Mouse (Mus musculus): Measurements from ENCODE around the gene Synj2bp.
"Not testable (repeated sequence)": the region's sequence is repeated elsewhere in the genome, so short reads cannot be mapped to it uniquely, and the experiment has no call there.

The Synj2bp gene

DNA sequence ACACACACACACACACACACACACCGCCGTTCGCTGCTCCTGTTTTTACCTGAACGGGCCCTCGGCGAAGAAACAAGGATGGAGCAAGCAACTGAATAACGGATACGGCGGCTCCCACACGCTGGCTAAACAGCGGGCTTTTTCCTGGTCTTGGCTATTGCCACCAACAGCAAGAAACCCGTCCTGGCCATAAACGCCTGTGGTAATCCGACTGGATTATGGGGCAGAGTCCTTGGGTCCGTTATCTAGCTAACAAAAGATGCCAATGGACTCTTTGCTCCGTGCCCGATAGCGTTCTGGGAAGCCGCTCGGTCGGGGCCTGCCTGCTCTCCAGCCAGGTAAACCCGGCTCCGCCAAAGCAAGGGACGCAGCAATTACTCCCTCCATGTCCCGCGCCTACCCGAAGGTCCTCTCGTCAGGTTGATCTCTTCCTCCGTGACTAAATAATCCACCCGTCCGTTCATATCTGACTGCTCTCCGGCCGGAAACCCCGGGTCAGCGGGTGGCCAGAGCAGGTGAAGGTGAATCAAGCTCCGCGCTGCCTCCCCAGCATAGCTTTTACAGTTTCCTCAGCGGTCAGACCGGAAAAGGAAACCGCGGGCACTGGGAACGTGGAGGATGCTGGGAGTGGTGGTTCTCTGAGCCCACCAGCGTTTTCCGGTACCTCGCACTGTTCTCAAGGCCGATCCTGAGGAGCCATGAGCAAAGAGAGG is at the start of gene Synj2bp, which contains the start of gene Gm20498:
TSS of gene Synj2bp (minus strand) at position 596 of the 713 bp plus-strand sequence.
TSS of gene Gm20498 (minus strand) at position 590 of the 713 bp plus-strand sequence.
- DNase-seq (ENCODE audit: low spot score): peak; percentile 63

DNA sequence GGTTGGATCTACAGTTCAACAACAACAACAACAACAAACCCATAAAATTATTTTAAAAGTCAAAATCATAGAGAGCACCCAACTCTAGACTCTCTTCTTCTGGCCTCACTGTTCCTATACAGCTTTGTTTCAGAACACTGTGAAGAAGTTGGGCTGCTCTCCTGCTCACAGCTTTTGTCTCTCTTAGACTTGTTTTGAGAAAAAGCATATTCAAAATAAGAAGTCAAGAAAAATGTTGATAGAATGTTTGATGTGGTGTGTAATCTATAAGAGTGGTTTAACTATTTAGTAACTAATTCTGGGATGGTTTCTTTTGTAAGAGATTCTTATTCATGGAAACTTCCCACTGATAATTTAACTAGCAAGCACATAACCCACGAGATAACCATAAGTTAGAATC is 35.7 kb upstream of the Synj2bp start, which contains the start of gene Adam21:
TSS of gene Adam21 (minus strand) at position 101 of the 400 bp plus-strand sequence.
- DNase-seq (ENCODE audit: low spot score): no peak

DNA sequence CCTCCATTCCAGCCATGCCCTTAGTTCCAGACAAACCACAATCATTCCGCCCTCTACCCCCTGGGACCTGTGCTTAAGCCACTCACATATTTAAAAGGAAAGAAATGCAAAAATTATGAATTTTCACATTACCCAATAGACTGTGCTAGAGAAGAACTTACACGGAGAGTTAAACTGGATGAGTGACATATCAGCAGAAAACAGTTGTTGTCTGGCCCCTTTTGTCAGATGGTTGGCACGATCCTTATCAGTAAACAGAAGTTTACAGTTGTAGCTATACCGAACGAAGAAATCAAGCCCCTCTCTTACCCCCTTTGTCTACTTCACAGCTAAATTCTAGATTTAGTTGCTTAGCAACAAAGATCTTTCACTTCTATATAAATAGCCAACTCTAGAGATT is 35.2 kb upstream of the Synj2bp start:
- DNase-seq (ENCODE audit: low spot score): no peak

DNA sequence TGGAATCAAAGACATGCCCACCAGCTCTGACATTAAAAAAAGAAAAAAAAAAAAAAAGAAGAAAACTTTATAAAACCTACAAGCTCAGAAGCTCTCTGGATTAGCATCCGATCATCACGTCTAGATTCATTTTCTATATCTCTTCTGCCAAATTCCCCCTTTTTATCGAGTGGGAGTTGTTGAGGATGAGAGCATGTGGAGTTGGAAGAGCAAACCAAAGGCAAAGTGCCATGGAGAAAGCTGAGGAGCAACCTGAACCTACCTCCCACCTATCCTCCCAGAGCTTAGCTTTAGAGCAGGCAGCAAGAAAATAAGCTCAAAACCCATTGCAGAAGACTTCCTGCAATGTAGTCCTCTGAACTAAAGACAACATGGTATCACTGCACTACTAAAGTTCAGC is 31.5 kb upstream of the Synj2bp start:
- no peak for DNase-seq (ENCODE audit: low spot score)

DNA sequence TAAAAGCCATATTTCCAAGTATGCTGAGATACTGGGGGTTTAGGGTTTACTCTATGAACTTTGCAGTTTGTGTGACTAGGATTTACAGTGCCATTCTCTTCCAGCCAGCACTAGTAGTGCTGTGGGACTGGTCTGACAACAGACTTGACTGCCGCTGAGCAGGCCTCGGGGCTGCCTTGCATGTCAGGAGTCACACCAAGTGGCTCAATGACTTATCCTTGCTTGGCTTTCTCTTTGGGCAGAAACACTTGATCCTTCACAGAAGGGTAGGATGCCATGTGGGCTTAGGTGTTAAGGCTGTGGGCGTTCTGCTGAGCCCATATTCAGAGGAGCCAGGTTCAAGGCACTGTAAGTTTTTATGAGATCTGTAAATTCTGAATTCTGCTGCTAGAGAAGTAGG is 16.6 kb upstream of the Synj2bp start:
- DNase-seq (ENCODE audit: low spot score): no peak

DNA sequence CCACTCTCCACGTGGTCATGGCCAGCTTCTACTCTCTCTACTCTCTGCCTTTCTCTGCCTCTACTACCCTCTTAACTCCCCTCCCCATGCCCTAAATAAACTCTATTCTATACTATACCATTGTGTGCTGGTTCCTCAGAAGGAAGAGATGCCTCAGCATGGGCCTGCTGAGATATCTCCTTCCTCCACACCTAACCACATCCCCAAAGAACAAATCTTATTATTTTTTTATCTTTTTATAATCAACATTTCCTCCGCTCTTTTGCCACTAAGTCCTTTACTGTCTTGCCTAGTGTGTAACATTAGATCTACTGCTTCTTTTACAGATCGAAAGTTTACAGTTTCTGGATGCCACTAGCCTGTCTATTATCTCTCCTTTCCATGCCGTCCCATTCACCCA is 14.5 kb upstream of the Synj2bp start:
- DNase-seq (ENCODE audit: low spot score): no peak

DNA sequence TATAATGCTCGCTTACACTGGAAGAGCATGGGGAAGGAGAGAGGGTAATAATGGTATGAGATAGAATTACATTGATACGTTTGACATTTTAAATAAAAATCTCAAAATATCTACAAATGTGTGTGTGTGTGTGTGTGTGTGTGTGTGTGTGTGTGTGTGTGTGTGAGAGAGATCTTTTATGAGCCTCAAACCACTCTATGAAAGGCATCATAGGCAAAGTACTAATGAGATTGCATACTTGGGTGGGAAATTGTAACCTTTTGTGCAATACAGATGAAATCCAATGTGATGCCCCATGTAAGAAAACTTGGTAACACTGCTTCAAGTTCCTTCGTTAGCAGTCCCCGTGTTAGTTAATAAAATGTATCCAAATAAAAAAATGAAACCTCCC is 313 bp upstream of the Synj2bp start:
- no peak for DNase-seq (ENCODE audit: low spot score)

DNA sequence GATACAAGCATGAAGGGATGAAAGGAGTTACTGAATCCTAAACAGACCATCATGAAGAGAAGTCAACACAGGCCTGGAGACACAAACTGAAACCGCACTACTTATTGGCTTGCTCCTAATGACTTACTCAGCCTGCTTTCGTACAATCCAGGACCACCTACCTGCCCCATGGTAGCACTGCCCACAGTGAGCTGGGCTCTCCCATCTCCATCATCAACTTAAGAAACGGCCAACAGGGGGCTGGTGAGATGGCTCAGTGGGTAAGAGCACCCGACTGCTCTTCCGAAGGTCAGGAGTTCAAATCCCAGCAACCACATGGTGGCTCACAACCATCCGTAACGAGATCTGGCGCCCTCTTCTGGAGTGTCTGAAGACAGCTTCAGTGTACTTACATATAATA is 2.1 kb downstream of the Synj2bp start:
- DNase-seq (ENCODE audit: low spot score): not testable (repeated sequence)

DNA sequence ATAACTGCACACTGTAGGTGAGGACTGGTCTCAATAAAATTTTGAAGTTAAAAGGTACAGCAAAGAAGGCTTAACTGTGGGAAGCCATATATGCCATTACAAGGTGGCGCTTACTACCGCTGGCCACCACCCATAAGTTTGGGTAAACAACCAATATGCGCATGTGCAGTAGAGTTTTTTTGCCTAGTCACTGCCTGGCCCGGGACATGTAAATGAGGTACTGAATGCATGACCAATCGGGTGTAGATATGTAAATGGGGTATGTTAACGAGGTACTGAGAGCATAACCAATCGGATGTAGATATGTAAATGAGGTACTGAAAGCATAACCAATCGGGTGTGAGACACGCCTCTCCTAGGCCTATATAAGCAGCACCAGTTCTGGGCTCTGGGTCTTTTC is 35.8 kb downstream of the Synj2bp start:
- DNase-seq (ENCODE audit: low spot score): not testable (repeated sequence)

DNA sequence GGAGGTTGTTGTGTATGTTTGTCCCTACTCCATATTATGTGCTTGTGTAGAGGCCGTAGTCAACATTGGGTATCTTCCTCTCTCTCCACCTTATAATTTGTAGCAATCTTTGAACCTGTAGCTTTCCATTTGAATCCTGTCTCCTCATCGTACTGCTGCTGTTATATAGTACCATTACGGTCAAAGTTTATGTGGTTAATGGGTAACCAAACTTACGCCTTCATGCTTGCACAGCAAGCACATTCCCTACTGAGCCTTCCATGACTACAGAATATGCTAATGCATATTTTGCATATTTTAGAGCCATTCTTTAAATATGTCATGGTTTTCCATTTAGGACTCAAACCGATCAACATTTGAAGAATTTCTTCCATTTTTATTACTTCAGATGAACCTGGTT is 42.2 kb downstream of the Synj2bp start:
- DNase-seq (ENCODE audit: low spot score): no peak

DNA sequence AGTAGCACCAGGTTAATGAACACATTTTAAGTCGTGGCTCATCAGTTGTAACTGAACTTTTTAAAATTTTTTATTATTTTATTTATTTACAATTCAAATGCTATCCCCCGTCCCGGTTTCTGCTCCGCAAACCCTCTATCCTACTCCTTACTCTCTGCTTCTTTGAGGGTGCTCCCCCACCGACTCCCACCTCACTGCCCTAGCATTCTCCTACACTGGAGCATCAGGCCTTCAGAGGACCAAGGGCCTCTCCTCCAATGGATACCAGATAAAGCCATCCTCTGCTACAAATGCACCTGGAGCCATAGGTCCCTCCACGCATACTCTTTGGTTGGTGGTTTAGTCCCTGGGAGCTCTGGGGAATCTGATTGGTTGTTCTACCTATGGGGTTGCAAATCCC is 47.4 kb downstream of the Synj2bp start:
- DNase-seq (ENCODE audit: low spot score): no peak

DNA sequence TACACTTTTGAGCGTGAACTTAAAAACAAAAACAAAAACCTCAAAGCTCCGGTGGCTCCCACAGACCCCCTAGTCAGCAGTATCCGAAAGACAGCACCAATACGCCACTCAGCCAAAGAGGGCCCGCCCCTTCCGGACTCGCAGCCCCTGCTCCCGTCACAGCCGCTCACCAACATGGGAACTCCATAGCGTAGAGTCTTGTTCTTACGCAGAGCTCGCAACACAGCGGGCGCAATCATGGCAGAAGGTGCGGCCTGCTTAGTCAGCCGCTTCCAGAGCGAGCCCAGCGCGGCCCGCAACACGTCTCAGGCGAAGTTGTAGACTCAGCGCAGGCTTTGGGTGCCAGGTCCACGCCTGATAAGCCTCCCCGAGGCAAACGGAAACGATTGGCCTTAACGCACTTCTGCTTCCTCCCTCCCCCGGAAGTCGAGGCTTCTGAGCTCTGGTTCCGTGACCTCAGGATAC is 48.0 kb downstream of the Synj2bp start, which contains the start of gene Cox16:
TSS of gene Cox16 (minus strand) at position 401 of the 465 bp plus-strand sequence.
- peak; percentile 83 for DNase-seq (ENCODE audit: low spot score)

DNA sequence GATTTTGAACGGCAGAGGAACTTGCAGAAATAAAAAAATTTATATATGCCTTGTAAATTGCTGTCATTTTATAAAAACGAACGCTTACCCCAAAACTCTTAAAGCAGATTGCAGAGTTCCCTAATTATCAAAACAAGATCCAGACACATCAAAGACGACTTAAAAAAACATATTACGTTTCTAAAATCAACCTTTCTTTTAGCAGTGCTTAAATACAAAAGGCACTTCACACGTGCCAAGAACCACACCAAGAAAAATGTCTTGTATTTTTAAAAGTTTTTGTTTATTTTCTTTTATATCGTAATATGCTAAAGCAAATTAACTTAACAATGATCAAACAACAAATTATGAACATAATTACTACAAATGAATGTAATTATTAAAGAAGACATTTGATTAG is 48.5 kb downstream of the Synj2bp start:
- no peak for DNase-seq (ENCODE audit: low spot score)

DNA sequence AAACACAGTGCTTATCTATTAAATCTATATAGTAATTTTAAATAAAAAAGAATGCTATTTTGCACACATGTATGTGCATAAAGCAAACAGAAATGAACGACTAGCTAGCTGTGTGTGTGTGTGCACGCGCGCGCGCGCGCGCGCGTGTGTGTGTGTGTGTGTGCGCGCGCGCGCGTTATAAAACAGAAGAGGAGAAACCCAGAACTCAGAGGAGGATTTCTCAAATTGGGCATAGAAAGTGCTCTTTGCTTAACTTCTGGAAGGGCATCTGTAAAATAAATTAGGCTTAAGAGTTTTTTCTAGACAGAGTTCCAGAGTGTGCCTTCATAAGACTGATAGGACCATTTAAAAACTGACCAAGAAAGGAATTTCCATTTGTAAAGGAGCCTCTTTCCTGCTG is 49.1 kb downstream of the Synj2bp start:
- DNase-seq (ENCODE audit: low spot score): peak; percentile 8

DNA sequence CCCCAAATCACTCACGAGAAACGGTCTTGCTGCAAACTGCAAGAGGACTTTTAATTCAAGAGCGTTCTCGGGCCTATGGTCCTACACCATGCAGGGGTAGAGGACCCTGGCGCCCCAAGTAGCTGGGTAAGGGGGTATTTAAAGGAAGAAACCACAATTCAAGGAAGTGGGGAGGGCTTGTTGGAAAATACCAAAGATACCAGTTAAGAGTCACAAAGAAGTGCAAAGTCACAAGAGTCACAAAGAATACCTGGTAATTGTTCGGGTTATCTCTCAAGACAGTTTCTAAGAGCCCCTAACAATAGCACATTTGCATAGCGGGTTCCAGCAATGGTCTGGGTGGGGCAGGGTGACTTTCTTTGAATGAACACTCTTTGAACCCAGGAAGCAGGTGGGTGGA is 73.7 kb downstream of the Synj2bp start:
- not testable (repeated sequence) for DNase-seq (ENCODE audit: low spot score)

Data from layer of hippocampus, adult 9-10 months (tissue).